Mouse (Mus musculus) yolk sac, embryonic 10.5 days (tissue): ENCODE data around the gene Fan1.

Experiments used
- DNase-seq: peaks from one replicate; pipeline ENCODE4 v3.0.0-alpha.2; 2017; ENCODE audit warnings: low spot score

The Fan1 gene

GRCm38 (mm10) chr7:64331309-64331708 lies 42.6 kb downstream of the Fan1 start:
- no peak for DNase-seq

- DNase-seq = no peak
Observed at GRCm38 (mm10) chr7:64327486-64327885, 46.4 kb downstream of the Fan1 start.

- DNase-seq = peak; percentile 30
Observed at GRCm38 (mm10) chr7:64326892-64327291, 47.0 kb downstream of the Fan1 start.

GRCm38 (mm10) chr7:64321658-64322057 lies 52.2 kb downstream of the Fan1 start:
- no peak for DNase-seq

- DNase-seq = no peak
Observed at GRCm38 (mm10) chr7:64321125-64321524, 52.8 kb downstream of the Fan1 start.

- DNase-seq = peak; percentile 49
Observed at GRCm38 (mm10) chr7:64312811-64313210, 61.1 kb downstream of the Fan1 start.

- no peak for DNase-seq
Observed at GRCm38 (mm10) chr7:64310756-64311155, 63.1 kb downstream of the Fan1 start.

GRCm38 (mm10) chr7:64310241-64310640 lies 63.7 kb downstream of the Fan1 start:
- no peak for DNase-seq
